Mouse (Mus musculus): Measurements from ENCODE around the gene Iltifb. TPM values are rescaled to one million over a fixed set of nuclear protein-coding genes. Genes with fewer than 3 reads are reported as not detected.
"Not testable (repeated sequence)": the region's sequence is repeated elsewhere in the genome, so short reads cannot be mapped to it uniquely, and the experiment has no call there.

The Iltifb gene
- not detected for total RNA-seq (2021)

GRCm38 (mm10) chr10:118294938-118295337, at the start of gene Iltifb:
TSS of gene Iltifb (minus strand) at chr10:118295038.
- intact Hi-C loops (cut with DNase I): no loop called here
- no peak for DNase-seq (ENCODE audit: low spot score in 2 of 2)

GRCm38 (mm10) chr10:118343155-118343554, 48.3 kb upstream of the Iltifb start, which contains the start of gene Gm9046:
TSS of gene Gm9046 (minus strand) at chr10:118343255.
- not testable (repeated sequence) for DNase-seq (ENCODE audit: low spot score in 2 of 2)

GRCm38 (mm10) chr10:118337731-118338130, 42.9 kb upstream of the Iltifb start, which contains the start of gene Gm9045:
TSS of gene Gm9045 (minus strand) at chr10:118337831.
- DNase-seq (ENCODE audit: low spot score in 2 of 2); intact Hi-C loops (cut with DNase I): not testable (repeated sequence)

More at GRCm38 (mm10) chr10:118343155-118343554, 48.3 kb upstream of the Iltifb start, which contains the start of gene Gm9046:
- intact Hi-C loops (cut with DNase I): not testable (repeated sequence)

GRCm38 (mm10) chr10:118332308-118332707, 37.5 kb upstream of the Iltifb start, which contains the start of gene Gm9044:
TSS of gene Gm9044 (minus strand) at chr10:118332408.
- DNase-seq (ENCODE audit: low spot score in 2 of 2); intact Hi-C loops (cut with DNase I): not testable (repeated sequence)

GRCm38 (mm10) chr10:118326869-118327268, 32.0 kb upstream of the Iltifb start, which contains the start of gene Gm9040:
TSS of gene Gm9040 (minus strand) at chr10:118326969.
- DNase-seq (ENCODE audit: low spot score in 2 of 2); intact Hi-C loops (cut with DNase I): not testable (repeated sequence)

GRCm38 (mm10) chr10:118319024-118319423, 24.2 kb upstream of the Iltifb start:
- no peak for DNase-seq (ENCODE audit: low spot score in 2 of 2)
- intact Hi-C loops (cut with DNase I): no loop called here

GRCm38 (mm10) chr10:118302133-118302532, 7.3 kb upstream of the Iltifb start:
- DNase-seq (ENCODE audit: low spot score in 2 of 2); intact Hi-C loops (cut with DNase I): not testable (repeated sequence)

GRCm38 (mm10) chr10:118283016-118283415, 11.8 kb downstream of the Iltifb start:
- DNase-seq (ENCODE audit: low spot score in 2 of 2); intact Hi-C loops (cut with DNase I): not testable (repeated sequence)

GRCm38 (mm10) chr10:118282565-118282964, 12.3 kb downstream of the Iltifb start:
- intact Hi-C loops (cut with DNase I); DNase-seq (ENCODE audit: low spot score in 2 of 2): not testable (repeated sequence)

GRCm38 (mm10) chr10:118278069-118278468, 16.8 kb downstream of the Iltifb start:
- DNase-seq (ENCODE audit: low spot score in 2 of 2); intact Hi-C loops (cut with DNase I): not testable (repeated sequence)

- DNase-seq (ENCODE audit: low spot score in 2 of 2); intact Hi-C loops (cut with DNase I): not testable (repeated sequence)
Measured at GRCm38 (mm10) chr10:118271416-118271815, 23.4 kb downstream of the Iltifb start.

GRCm38 (mm10) chr10:118268812-118269211, 26.0 kb downstream of the Iltifb start:
- DNase-seq (ENCODE audit: low spot score in 2 of 2); intact Hi-C loops (cut with DNase I): not testable (repeated sequence)

- DNase-seq (ENCODE audit: low spot score in 2 of 2); intact Hi-C loops (cut with DNase I): not testable (repeated sequence)
Measured at GRCm38 (mm10) chr10:118258388-118258787, 36.5 kb downstream of the Iltifb start, which contains the start of gene Gm32802. TSS of gene Gm32802 (plus strand) at chr10:118258688.

GRCm38 (mm10) chr10:118250852-118251295, 44.0 kb downstream of the Iltifb start:
- intact Hi-C loops (cut with DNase I): no loop called here
- peak in 1 of 2 experiments; percentile 18 for DNase-seq (ENCODE audit: low spot score in 2 of 2)

GRCm38 (mm10) chr10:118249006-118249595, 45.7 kb downstream of the Iltifb start:
- intact Hi-C loops (cut with DNase I): not testable (repeated sequence)
- DNase-seq (ENCODE audit: low spot score in 2 of 2): peak; percentile 10 to 17

GRCm38 (mm10) chr10:118240680-118241079, 54.2 kb downstream of the Iltifb start, which contains the start of gene Gm32717:
TSS of gene Gm32717 (minus strand) at chr10:118240780.
- intact Hi-C loops (cut with DNase I): not testable (repeated sequence)

More at GRCm38 (mm10) chr10:118240680-118241079, 54.2 kb downstream of the Iltifb start, which contains the start of gene Gm32717:
- DNase-seq (ENCODE audit: low spot score in 2 of 2): not testable (repeated sequence)

Other genes starting within 250 kb of the Iltifb start
- gene Mdm1, start 153.2 kb downstream of the Iltifb start, total RNA-seq (2021): 1 to 10 TPM; 3.9 to 8.1 TPM
- not detected for gene Il22, start 90.1 kb downstream of the Iltifb start, total RNA-seq (2021)
- gene Gm32717, start 54.3 kb downstream of the Iltifb start, total RNA-seq (2021): under 1 TPM; 0.76 to 0.84 TPM
- under 1 TPM; 0.76 to 0.84 TPM for gene Gm32802, start 36.4 kb downstream of the Iltifb start, total RNA-seq (2021)
- not detected for gene Gm9040, start 31.9 kb upstream of the Iltifb start, total RNA-seq (2021)
- gene Gm9044, start 37.4 kb upstream of the Iltifb start, total RNA-seq (2021): not detected
- not detected for gene Gm9045, start 42.8 kb upstream of the Iltifb start, total RNA-seq (2021)
- not detected for gene Gm9046, start 48.2 kb upstream of the Iltifb start, total RNA-seq (2021)
- gene Gm9048, start 53.6 kb upstream of the Iltifb start, total RNA-seq (2021): not detected
- gene Gm9049, start 59.1 kb upstream of the Iltifb start, total RNA-seq (2021): not detected
- not detected for gene Ifng, start 146.0 kb upstream of the Iltifb start, total RNA-seq (2021)

Data from left cerebral cortex, postnatal 36 days (tissue).